Mouse (Mus musculus) CH12.LX (cell line): ENCODE measurements at regions not wholly inside any gene's neighbourhood (a gene's known extent, or its start where the extent isn't known, plus 50 kb on each side); places are given as distances from the start of the nearest gene placed in this dataset.

Experiments used
- CTCF ChIP-seq, 2 experiments: IDR thresholded peaks in 1 of 2; conservative IDR thresholded peaks in 1 of 2; 2 replicates each; pipeline ENCODE4 v1.5.1; 2011 to 2012; ENCODE audit warnings: low read depth in 2 of 2, low read length in 2 of 2, improper control_type of control experiment in 1 of 2, inconsistent platforms in 1 of 2, mild to moderate bottlenecking in 1 of 2, moderate library complexity in 1 of 2
- EP300 ChIP-seq: IDR thresholded peaks from 2 replicates; pipeline ENCODE4 v1.6.1; 2011; ENCODE audit warnings: low read length, improper control_type of control experiment
- HCFC1 ChIP-seq: IDR thresholded peaks from 2 replicates; pipeline ENCODE4 v1.6.1; 2012; ENCODE audit warnings: low read depth, mild to moderate bottlenecking, inconsistent platforms, low read length, improper control_type of control experiment
- MAX ChIP-seq: IDR thresholded peaks from 2 replicates; pipeline ENCODE4 v1.6.1; 2011; ENCODE audit warnings: low read length, improper control_type of control experiment
- PAX5 ChIP-seq: IDR thresholded peaks from 2 replicates; pipeline ENCODE4 v1.6.1; 2012; ENCODE audit warnings: low read length, inconsistent platforms, mixed read lengths
- RCOR1 ChIP-seq: conservative IDR thresholded peaks from 2 replicates; pipeline ENCODE4 v1.6.1; 2012; ENCODE audit warnings: low read depth, mild to moderate bottlenecking, inconsistent platforms, low read length, improper control_type of control experiment
- SIN3A ChIP-seq: IDR thresholded peaks from 2 replicates; pipeline ENCODE4 v1.6.1; 2012; ENCODE audit warnings: low read length, improper control_type of control experiment, inconsistent platforms
- TCF12 ChIP-seq: IDR thresholded peaks from 2 replicates; pipeline ENCODE4 v1.6.1; 2014; ENCODE audit warnings: low read depth, mild to moderate bottlenecking, inconsistent platforms, low read length, improper control_type of control experiment
- ZKSCAN1 ChIP-seq: IDR thresholded peaks from 2 replicates; pipeline ENCODE4 v1.6.1; 2012; ENCODE audit warnings: low read depth, inconsistent platforms, low read length, improper control_type of control experiment, borderline replicate concordance
- ZNF384 ChIP-seq: IDR thresholded peaks from 2 replicates; pipeline ENCODE4 v1.6.1; 2012; ENCODE audit warnings: low read depth, low read length, improper control_type of control experiment, inconsistent platforms

DNA sequence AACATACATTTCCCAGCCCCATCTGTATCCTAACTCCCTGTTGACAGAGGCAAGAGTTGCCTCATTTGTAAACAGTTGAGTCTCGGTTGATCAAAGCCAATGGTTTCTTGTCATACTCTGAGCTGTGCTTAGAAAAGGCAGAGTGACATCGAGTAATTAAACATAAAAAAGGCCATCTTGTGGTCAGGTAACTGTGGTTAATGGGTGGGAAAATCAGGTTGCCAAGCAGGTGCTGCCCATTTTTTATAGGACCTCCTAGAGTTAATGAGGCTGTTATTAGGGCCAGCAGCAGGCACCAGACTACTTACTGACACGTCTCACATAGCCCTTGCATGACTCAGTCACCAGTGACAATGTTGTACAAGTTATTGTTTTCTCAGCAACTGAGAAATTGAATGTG lies 130.7 kb upstream of the Cxxc4 start:
- TF ChIP-seq CTCF (conservative IDR thresholded peaks at IDR 0.05 in 1 of 2, IDR thresholded peaks at IDR 0.05 in 1 of 2; ENCODE audit: low read depth in 2 of 2, low read length in 2 of 2): no peak
- no peak for TF ChIP-seq ZNF384
- no peak for TF ChIP-seq EP300
- no peak for TF ChIP-seq ZKSCAN1
- TF ChIP-seq HCFC1: no peak
- TF ChIP-seq TCF12: no peak
- TF ChIP-seq SIN3A: no peak
- TF ChIP-seq MAX: no peak
- TF ChIP-seq PAX5: no peak
- TF ChIP-seq RCOR1: no peak
